In genomic region chr17:35782398-35782797, GRCm38 (mm10) we compare ENCODE assay signal across 11 mouse cellular contexts. TPM values are rescaled to one million over a fixed set of nuclear protein-coding genes. Genes with fewer than 3 reads are reported as not detected.
A peak's percentile ranks its signal among the peaks of the same experiment; 100 is the strongest.
DNase-seq lines count a peak whose midpoint lies in the region; ATAC-seq and TF ChIP-seq lines count a peak whose summit lies in the region.
"Had no signal": no experiment of that assay in that cellular context is flagged by ENCODE, and none has a peak within 500 bp of the region (broad histone marks: within the 10 kb centered on the region; RNA-seq: fewer than 3 reads in every experiment).

No protein-coding gene starts in this region.

- no peak for DNase-seq in heart, postnatal 0 days (ENCODE audit: low spot score)
- DNase-seq in lung, postnatal 14 days: peak; percentile 37
- DNase-seq in lung, postnatal 36 days: no peak
- peak; percentile 35 for DNase-seq in c-Kit-negative CD71-positive TER-119-positive erythroid progenitor cells, embryonic 14.5 days (ENCODE audit: low read depth, low spot score)
- DNase-seq in splenic B cell, adult 2 months (ENCODE audit: low read depth, low spot score): peak; percentile 34
- DNase-seq in MN1 (ENCODE audit: low spot score): no peak
- DNase-seq in layer of hippocampus, adult 8-10 months (ENCODE audit: low spot score in 2 of 2): no peak
- DNase-seq: cerebellum, adult 8-10 months had no signal

- H3K4me1 ChIP-seq in heart, postnatal 0 days (ENCODE audit: control insufficient read depth, insufficient read depth): peaks cover 24% of the 10 kb centered on the region; the same call in 1 of the 2 replicates
- peaks cover 12% of the 10 kb centered on the region; the same call in 1 of the 2 replicates for H3K4me1 ChIP-seq in heart, embryonic 11.5 days (ENCODE audit: control insufficient read depth, insufficient read depth, low read length)
- H3K4me1 ChIP-seq: neural tube, embryonic 12.5 days had no signal

- no peak overlapping the region for H3K9ac ChIP-seq in heart, postnatal 0 days (replicated peaks; ENCODE audit: low read depth, low read length)
- H3K9ac ChIP-seq in heart, embryonic 11.5 days (ENCODE audit: low read depth, low read length): no peak overlapping the region
- H3K9ac ChIP-seq: limb, embryonic 15.5 days; neural tube, embryonic 12.5 days had no signal

- TF ChIP-seq CTCF in heart, postnatal 0 days (IDR thresholded peaks at IDR 0.05; ENCODE audit: low read depth): peak; percentile 27

- 83% methylated on average over 2 of the region's 2 CpGs for WGBS in heart, postnatal 0 days
- WGBS in heart, embryonic 11.5 days (ENCODE audit: insufficient replicate concordance): 70% methylated on average over 2 of the region's 2 CpGs

- H3K27ac ChIP-seq in heart, postnatal 0 days (ENCODE audit: low read depth): no peak overlapping the region
- H3K27ac ChIP-seq in heart, embryonic 11.5 days (ENCODE audit: low read depth, low read length): no peak overlapping the region
- H3K27ac ChIP-seq: limb, embryonic 15.5 days; neural tube, embryonic 12.5 days had no signal

- H3K4me3 ChIP-seq in heart, postnatal 0 days (ENCODE audit: low read depth, low read length): no peak overlapping the region
- H3K4me3 ChIP-seq in heart, embryonic 11.5 days (ENCODE audit: low read depth, low read length): no peak overlapping the region
- H3K4me3 ChIP-seq: limb, embryonic 15.5 days; neural tube, embryonic 12.5 days had no signal

- ATAC-seq in heart, postnatal 0 days (ENCODE audit: insufficient read depth, low read depth): no peak
- ATAC-seq in heart, embryonic 11.5 days (replicated peaks; ENCODE audit: insufficient number of reproducible peaks, low FRiP score, low TSS enrichment): no peak

- TF ChIP-seq EP300 in heart, postnatal 0 days (IDR thresholded peaks at IDR 0.05; ENCODE audit: low read depth): no peak

- H3K4me2 ChIP-seq in heart, postnatal 0 days (ENCODE audit: low read depth, low read length): no peak overlapping the region
- H3K4me2 ChIP-seq in heart, embryonic 11.5 days: no peak overlapping the region
- H3K4me2 ChIP-seq: limb, embryonic 15.5 days; neural tube, embryonic 12.5 days had no signal

- H3K36me3 ChIP-seq in heart, postnatal 0 days (replicated peaks; ENCODE audit: control insufficient read depth, insufficient read depth, low read length): no peaks in the 10 kb centered on the region
- no peaks in the 10 kb centered on the region for H3K36me3 ChIP-seq in heart, embryonic 11.5 days (ENCODE audit: control insufficient read depth, insufficient read depth, low read length)
- H3K36me3 ChIP-seq in splenic B cell, adult 2 months (ENCODE audit: control insufficient read depth, insufficient read depth, low read length, poor library complexity, severe bottlenecking): no peaks in the 10 kb centered on the region
- H3K36me3 ChIP-seq: limb, embryonic 15.5 days; neural tube, embryonic 12.5 days had no signal

- no peaks in the 10 kb centered on the region for H3K9me3 ChIP-seq in heart, postnatal 0 days (replicated peaks; ENCODE audit: control insufficient read depth, low read length)
- H3K9me3 ChIP-seq in heart, embryonic 11.5 days (replicated peaks; ENCODE audit: control insufficient read depth, low read length): no peaks in the 10 kb centered on the region
- H3K9me3 ChIP-seq: limb, embryonic 15.5 days; neural tube, embryonic 12.5 days had no signal

- H3K27me3 ChIP-seq in heart, postnatal 0 days (ENCODE audit: control insufficient read depth, insufficient read depth, low read length): no peaks in the 10 kb centered on the region
- H3K27me3 ChIP-seq in heart, embryonic 11.5 days (ENCODE audit: control insufficient read depth, insufficient read depth, low read length): no peaks in the 10 kb centered on the region
- H3K27me3 ChIP-seq in splenic B cell, adult 2 months (ENCODE audit: control insufficient read depth, insufficient read depth, low read length, poor library complexity, severe bottlenecking): no peaks in the 10 kb centered on the region; the same call in none of the 2 replicates
- H3K27me3 ChIP-seq: limb, embryonic 15.5 days; neural tube, embryonic 12.5 days had no signal

RNA-seq across cellular contexts. Expression of gene Ier3, which starts 39.1 kb away (rescaled TPM):
- total RNA-seq in heart, postnatal 0 days (2014; rRNA removed; ENCODE audit: low replicate concordance): 41.7 and 50.5 TPM in 2 replicates
- 70.7 and 79.4 TPM in 2 replicates for polyA plus RNA-seq in heart, postnatal 0 days (2015; fragmentation: Nextera tagmentation; extraction: Ambion mirVana)
- polyA plus RNA-seq in heart, embryonic 11.5 days (2014; fragmentation: Nextera tagmentation; extraction: Ambion mirVana): 13.2 and 17.0 TPM in 2 replicates
- 10 to 100 TPM in 1 of 4 experiments, 1 to 10 TPM in 3; 4.9 to 11.0 (median 7.3) TPM for total RNA-seq in layer of hippocampus, adult 8-10 months (2022)

RNA-seq across cellular contexts. Expression of gene Flot1, which starts 40.6 kb away (rescaled TPM):
- 161 and 163 TPM in 2 replicates for total RNA-seq in heart, postnatal 0 days (2014; rRNA removed; ENCODE audit: low replicate concordance)
- 122 and 132 TPM in 2 replicates for polyA plus RNA-seq in heart, postnatal 0 days (2015; fragmentation: Nextera tagmentation; extraction: Ambion mirVana)
- polyA plus RNA-seq in heart, embryonic 11.5 days (2014; fragmentation: Nextera tagmentation; extraction: Ambion mirVana): 71.3 and 74.0 TPM in 2 replicates
- total RNA-seq in layer of hippocampus, adult 8-10 months (2022): 100 to 1,000 TPM; 124 to 142 (median 137) TPM

RNA-seq across cellular contexts. Expression of gene Tubb5, which starts 55.7 kb away (rescaled TPM):
- total RNA-seq in heart, postnatal 0 days (2014; rRNA removed; ENCODE audit: low replicate concordance): 1,043 and 1,325 TPM in 2 replicates
- 259 and 267 TPM in 2 replicates for polyA plus RNA-seq in heart, postnatal 0 days (2015; fragmentation: Nextera tagmentation; extraction: Ambion mirVana)
- polyA plus RNA-seq in heart, embryonic 11.5 days (2014; fragmentation: Nextera tagmentation; extraction: Ambion mirVana): 855 and 931 TPM in 2 replicates
- total RNA-seq in layer of hippocampus, adult 8-10 months (2022): 100 to 1,000 TPM; 339 to 357 (median 343) TPM

RNA-seq across cellular contexts. Expression of gene Mdc1, which starts 58.9 kb away (rescaled TPM):
- 5.4 and 25.0 TPM in 2 replicates for total RNA-seq in heart, postnatal 0 days (2014; rRNA removed; ENCODE audit: low replicate concordance)
- polyA plus RNA-seq in heart, postnatal 0 days (2015; fragmentation: Nextera tagmentation; extraction: Ambion mirVana): 2.3 and 3.0 TPM in 2 replicates
- polyA plus RNA-seq in heart, embryonic 11.5 days (2014; fragmentation: Nextera tagmentation; extraction: Ambion mirVana): 19.0 and 19.5 TPM in 2 replicates
- total RNA-seq in layer of hippocampus, adult 8-10 months (2022): 10 to 100 TPM; 16.9 to 20.1 (median 18.3) TPM

Comparison
In these comparisons a context has a peak if more than half of its experiments do, and no peak if none do; other contexts are left out.
1. DNase-seq: peak in lung, postnatal 14 days (single experiment), c-Kit-negative CD71-positive TER-119-positive erythroid progenitor cells, embryonic 14.5 days (single experiment) and splenic B cell, adult 2 months (single experiment); none in heart, postnatal 0 days (single experiment), lung, postnatal 36 days (single experiment), MN1 (single experiment) and layer of hippocampus, adult 8-10 months (0 of 2).